Mouse (Mus musculus): ENCODE measurements around the gene Coro6.

Gene Coro6

DNA sequence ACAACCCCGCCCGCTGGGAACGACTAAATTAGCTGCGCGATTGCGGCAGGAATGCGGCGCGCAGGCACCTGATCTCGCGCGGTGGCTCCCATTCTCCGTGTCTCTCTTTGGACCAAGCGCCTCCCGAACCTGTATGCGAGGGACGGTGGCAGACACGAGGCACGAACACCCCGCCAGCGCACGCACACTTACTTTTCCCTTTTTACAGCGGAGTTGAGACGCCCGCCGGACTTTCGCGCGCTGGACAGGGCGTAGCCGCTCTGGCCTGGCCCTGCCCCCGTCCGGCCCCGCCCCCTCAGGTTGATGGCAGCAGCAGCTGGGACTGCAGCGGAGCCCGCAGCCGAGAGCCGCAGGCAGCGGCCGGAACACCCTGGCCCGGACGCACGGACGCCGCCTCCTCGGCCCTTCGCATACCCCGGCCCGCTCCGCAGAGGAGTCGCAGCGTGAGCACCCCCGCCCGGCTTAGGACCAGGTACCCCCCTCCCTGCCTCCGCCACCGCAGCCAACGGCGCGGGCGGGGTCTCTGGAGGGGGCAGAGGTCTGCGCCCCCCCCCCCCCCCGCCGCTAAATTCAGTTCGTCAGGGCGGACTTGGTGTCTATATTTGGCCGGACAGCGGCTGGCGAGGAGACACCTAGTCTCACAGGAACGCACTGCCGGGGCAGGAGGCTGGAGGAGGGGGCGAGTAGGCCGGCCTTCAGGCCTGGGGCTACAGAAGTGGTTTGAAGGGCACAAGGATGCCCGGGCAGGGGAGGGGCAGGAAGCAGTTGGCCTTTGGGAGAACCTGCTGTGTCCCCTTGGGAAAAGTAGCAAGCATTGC, at the start of gene Coro6:
Coro6 (plus strand) TSS at position 129 of the 818 bp plus-strand sequence.
- DNase-seq = peak; percentile 86 to 91

DNA sequence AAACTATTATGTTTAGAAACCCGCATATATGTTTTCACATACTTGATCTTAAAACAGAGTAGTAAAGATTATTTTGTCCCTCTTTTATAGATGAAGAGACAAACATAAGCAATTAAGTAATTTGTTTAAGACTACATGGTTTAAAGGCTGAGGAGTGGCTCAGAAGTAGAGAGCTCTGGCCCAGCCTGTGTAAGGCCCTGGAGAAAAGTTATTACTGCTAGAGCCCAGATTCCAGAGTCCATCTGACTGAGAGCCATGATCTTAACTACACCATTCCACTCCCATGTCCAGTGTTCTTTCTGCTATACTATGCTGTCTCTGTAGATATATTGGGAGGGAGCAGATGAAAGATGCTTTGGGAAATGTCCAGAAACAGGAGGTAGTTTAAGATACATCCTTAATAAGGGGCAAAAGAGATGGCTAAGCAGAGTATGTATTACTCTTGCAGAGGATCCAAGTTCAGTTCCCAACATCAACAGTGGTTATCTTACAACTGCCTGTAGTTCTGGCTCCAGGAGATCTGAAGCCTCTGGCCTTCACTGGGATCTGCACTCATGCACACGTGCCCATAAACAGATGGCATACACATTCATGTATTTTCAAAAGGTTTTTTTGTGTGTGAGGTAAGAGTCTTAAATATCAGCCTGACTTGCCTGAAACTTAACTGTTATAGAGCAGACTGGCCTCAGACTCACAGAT, 47.9 kb upstream of the Coro6 start:
- DNase-seq = no peak

DNA sequence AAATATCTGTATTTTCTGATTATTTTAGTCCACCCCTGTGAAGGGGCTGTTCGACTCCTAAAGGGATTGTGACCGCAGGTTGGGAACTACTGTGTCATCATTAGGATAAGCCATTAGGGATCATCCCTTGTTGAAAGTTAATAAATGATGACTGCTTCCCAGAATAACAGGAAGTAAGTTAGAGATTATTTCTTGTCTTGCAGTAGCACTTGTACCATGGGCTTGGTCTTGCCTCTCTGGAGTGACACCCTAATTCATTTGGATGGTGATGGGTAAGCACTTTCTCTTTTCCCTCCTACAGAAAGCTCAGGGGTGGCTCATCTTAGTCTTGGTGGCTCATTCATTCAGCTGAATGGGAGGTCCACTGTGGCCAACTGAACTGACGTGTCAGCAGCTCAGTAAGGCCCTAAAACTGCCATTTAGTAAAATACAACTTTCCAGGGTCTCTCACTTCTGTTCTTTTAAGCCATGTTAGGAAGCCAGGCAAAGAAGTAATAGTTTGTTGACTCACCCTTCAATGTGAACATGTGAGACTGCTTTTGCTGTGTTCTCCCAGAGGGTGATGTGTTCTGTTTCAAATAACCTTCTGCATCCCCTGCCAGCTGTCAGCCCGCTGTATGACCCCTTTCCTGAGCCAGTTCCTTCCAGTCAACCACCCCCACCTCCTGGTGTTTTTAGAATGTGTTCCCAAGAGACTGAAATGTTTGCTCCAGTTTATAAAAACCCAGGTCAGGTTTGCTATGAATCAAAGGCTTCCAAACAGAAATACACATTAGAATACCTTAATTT, 45.8 kb upstream of the Coro6 start:
- peak in 1 of 2 experiments; percentile 6 for DNase-seq

DNA sequence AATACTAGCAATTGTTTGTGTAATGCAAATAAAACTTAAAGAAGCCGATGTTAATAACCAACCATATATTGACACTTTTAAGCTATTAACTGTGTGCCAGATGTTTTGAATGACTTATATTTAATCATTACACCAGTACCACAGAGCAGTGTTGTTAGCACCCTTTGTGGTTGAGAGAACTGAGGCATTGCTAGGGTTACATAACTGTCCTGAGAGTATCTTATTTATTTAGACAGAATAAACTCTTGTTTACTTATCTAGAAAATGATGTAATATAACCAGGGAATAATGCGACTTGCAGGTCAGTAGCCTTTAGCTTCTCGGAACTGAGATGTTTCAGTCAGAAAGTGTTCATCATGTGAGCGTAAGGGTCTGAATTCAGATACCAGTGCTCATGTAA, 44.2 kb upstream of the Coro6 start:
- DNase-seq = no peak

DNA sequence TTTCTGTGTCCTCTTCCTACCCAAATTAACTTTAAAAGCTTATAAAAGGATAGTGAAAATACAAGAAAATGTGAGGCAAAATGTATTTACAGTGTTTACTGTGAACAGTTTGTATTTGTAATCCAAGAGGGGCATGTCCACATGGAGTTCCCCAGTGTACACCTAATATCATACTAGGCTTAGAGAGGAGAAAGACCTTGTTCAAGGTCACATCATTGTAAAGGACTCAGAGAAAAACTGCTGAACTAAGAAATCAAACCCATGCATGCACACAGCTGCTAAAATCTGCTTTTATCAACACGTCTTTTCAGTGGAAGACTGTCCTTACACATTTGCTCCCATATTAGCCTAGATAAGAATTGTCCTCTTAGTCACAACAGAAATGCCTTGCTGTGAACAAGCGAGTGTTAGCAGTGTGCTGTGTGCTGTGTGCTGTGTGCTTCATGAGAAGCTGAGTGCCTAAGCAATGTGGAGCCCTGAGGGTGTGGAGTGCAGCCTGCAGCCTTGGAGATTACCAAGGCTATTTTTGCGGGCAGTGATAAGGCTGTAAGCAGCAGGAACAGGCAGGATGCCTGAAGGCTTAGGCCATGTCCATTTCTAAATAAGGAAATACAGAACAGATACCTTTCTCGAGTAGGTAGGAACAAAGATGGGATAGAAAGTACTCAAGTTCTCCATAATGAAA, 38.9 kb upstream of the Coro6 start:
- DNase-seq = no peak

DNA sequence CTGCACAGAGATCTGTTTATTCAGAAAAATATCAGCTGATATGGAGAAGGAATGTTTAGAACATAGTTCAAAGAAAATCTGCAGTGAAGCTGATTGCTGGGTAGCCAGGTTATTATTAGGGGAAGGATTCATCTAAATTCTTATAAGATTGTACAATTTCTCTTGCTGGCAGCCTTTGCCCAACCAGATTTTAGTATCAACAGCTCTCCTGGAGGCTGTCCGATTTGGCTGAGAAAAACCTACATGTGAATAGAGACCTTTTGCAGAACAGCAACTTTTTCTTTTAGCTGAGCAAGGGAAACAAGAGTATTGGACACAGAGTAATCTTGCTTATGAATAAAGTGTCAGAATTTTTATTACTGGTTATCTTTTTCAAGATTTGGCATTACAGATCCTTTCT, 33.8 kb upstream of the Coro6 start:
- no peak for DNase-seq

DNA sequence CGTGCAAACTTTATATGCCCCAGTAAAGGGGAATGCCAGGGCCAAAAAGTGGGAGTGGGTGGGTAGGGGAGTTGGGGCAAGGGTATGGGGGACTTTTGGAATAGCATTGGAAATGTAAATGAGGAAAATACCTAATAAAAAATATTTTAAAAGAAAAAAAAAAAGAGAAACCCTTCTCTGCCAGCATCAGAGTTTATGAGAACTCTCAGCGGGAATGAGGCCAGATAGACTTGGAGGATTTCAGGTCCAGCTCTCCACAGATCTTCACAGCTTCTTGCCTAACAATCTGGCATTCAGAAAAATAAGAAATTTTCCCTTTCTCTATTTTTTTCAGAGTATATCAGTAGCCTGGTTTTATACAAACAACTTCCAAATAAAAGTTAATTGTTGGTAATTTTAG, 25.2 kb upstream of the Coro6 start:
- DNase-seq = no peak

DNA sequence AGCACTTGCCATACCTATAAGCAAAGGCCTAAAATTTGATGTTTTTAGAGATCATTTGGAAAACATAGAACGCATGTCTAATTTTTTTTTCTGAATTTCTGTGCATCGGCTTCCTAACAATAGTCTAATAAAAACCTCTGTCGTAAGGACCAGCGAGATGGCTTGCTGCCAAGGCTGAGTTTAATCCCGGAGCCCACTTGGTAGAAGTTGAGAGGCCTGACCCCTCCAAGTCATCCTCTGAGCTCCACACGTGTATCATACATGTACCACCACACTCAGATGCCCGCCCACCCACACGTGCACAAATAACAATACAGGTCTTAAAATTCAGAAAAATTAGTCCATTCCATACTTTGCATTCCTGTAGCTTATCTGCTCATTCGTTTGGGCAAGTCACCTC, 22.1 kb upstream of the Coro6 start:
- no peak for DNase-seq

DNA sequence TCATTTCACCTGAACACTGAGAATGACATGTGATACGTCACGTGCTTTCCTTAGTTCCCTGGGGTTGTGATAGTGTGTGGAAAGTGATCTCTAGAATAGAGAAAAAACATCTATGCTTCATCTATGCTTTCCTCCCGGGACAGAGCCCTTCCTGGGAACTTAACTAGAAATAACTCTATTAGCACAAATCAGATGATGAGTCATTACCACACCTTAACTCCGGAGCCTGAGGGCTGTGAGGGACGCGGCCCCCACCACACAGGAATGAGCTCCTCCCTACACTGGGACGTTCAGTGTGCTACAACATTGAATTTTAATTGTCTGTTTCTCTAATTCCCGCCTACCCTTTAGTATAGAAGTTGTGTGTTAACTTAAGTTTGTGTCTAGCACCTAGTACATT, 21.2 kb upstream of the Coro6 start:
- no peak for DNase-seq

DNA sequence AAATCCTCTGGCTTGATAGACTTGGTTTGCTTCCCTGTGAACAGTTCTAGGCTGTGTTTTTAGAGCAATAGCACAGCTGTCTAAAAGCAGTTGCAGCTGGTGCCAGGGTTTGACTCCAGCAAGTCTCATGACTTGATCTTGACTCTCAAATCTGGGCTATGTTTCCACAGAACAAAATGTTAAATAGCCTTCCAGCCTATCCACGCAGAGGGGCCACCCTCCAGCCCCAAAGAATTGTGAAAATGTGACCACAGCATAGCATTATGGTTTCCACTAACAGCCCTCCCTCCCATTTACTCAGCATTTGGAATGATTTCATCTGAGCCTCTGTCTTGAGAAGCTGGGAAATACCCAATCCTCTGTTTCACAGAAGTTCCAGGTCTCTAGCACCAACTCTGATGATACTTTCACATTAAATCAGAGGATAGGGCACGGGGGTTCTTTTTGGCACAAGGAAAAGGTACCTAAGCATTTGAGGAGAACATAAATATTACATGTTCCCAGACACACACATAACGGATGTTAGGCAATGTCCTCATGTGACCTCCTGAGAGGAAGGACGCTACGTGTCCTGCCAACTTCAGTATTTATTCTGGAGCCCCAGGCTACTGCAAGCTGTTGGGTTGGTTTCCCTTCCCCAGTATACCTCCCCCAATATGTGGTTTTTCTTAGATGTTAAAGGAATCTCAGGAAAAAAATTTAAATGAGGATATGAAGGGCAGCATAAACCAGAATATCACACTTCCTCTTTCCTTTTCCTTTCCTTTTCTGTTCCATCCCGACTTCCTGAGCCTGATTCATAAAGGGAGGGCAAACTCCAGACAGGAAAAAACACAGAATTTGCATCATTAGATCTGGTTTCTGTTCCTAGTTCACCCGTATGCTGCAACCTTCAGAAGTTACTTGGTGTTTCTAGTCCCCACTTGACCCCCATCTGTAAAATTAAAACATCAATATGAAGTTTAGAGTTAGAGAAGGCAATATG, 19.7 kb upstream of the Coro6 start:
- DNase-seq = peak; percentile 49 to 67

DNA sequence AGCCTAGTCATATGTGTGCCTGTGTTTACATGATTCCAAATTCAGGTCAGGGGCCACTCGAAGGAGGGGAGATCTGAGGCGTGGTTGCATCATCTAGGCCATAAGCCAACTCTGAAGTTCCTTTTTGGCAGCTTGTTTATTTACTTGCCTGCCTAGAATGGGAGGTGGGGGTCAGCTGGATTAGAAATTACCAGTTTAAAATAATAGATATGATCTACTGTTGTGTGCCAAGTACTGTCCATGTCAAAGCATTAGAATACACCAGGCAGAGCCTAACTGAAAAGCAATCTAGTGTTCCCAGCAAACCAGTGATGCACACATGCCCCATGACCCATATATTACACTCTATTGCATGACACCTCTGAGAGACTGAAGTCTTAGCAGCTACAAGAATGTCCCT, 17.3 kb upstream of the Coro6 start:
- no peak for DNase-seq

DNA sequence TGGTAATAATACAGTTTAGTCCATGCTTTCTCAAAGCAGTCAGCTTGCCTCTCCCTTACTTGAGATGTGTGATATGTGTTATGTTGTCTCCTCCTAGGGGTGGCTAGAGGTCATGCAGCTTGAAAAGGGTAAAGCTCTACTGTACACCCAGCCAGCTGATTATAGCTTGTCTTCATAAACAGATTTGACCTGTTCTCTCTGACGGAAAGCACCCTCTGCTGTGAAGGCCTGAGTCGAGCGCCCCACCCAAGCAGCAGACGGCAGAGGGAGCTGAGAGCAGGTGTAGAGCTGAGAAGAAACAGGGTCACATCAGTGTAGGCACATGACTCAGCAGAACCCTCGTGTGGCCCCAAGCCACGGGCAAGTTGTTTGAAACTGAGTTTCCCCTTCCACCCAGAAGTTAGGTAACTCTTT, 15.6 kb upstream of the Coro6 start:
- peak; percentile 52 to 62 for DNase-seq

DNA sequence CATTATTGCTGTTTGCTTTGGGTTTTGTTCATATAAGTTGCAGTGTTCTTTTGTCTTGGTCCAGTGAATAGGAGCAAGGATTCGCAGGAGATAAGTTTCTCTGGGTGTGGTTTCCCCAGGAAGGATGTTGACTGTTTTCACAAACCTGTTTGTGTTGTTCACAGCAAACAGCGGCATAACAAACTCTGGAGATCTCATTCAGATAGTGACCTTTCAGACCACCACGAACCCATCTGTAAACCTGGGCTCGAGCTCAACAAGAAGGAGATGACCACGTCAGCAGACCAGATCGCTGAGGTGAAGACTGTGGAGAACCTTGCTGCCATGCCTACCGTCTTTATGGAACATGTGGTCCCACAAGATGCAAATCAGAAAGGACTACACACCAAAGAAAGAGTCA, 13.0 kb upstream of the Coro6 start:
- DNase-seq = no peak

DNA sequence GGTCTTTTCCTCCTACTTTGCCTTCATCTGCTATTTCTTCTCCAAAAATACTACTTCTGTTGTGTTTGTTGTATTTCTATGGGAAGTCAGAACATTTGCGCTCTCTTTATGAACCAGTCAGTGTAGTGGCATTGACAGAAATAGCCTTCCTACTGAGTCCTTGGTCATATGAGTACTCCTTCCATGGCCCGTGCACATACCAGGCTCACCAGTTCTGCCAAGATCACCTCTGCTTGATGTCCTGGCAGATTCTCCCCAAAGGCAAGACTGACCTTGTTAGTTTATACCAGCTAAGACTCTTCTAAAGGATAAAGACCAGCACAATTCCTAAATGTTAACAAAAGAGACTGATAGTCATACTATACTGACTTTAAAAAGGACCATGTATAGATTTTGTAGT, 10.5 kb upstream of the Coro6 start:
- DNase-seq = no peak

DNA sequence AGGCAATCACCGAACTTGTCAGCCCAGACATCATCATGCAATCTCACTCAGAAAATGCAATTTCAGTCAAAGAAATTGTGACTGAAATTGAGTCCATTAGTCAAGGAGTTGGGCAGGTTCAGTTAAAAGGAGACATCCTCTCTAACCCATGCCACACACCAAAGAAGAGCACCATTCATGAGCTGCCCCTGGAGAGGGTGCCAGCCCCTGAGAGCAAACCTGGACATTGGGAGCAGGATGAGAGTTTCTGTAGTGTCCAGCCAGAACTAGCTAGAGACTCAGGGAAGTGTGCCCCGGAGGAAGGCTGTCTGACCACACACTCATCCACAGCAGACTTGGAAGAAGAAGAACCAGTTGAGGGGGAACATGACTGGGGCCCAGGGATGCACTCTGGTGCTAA, 8.8 kb upstream of the Coro6 start:
- DNase-seq = no peak

DNA sequence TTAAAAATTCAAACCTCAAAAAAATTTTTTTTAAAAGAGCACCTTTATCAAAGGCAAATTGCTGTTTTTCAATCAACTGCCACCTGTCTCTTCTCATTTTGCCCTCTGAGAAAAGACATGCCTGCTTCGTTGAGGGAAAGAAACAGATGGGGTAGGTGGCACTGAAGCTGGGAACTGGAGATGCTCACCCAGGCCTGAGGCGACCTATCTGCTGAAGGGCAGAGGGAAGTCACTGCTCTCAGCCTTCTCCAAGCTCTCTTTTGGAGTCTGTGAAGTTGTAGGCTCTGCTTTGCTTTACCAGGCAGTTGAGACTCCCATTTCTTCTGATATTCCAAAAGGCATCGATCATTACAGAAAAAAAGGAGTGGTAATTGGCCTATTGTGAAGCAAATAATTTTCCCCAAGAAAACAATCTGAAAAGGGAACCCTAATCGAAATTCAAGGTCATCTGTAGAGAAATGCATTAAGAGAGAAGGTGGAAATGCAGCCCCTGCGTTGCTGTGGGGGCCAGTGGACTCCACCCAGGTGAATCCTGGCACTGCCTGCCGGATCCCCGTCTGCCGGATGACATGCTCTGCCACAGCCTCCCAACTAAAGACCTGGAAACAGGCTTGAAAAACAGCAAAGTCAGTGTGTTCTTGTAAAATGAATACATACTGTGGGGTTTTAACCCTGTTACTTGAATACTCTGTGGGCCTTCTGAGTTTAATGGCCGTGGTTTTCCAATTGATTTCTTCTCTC, 6.3 kb upstream of the Coro6 start:
- peak in 1 of 2 experiments; percentile 1 for DNase-seq

DNA sequence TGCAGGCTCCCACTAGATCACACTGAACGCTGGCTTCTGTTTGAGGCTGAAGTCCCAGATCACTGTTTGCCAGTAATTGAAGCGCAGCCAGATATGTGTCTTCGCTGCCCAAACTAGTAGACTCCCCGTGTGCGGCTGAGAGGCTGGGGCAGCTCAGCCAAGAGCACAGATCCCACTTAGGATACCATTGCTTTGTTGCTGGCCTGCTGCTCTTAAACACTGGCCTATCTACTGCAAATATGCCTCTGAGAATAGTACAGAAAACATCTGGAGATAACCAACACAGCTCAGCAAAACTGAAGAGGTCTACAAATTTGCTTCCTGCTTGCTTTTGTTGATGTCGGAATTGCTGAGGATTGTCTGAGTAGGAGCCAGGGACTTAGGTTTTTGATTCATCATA, 5.3 kb upstream of the Coro6 start:
- DNase-seq = peak in 1 of 2 experiments; percentile 33

DNA sequence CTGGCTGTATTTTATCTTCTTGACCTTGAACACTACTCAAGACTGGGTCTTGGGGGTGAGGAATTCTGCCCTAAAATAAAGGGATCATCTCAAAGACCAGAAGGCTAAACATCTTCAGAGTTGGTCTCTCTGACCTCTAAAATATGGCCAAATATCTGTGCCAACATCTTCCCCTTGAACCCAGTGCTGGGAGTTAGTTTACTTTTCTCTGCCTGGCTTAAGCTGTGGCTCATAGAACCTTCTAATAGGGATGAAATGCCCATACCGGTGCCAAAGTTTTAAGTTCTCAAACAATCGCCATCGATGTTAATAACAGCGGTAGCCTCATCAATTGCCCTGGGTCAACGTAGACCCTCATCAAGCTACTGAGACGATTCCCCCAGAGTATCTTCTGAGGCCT, 355 bp upstream of the Coro6 start:
- DNase-seq = no peak

DNA sequence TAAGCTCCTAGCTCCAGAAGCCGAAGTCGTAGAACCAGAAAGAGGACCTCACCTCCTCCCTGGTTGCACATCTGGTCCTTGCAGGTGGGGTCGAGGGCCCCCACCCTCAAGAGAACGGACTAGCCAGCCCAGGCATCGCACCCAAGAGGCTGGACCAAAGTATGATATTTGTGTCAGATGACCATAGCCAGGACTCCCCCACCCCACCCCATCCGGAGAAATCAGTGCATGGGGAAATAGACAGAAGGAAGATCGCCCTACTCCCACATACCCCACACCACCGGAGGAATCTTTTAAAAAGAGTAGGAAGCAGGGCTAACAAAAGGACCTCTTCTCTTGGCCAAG, 862 bp downstream of the Coro6 start:
- no peak for DNase-seq

DNA sequence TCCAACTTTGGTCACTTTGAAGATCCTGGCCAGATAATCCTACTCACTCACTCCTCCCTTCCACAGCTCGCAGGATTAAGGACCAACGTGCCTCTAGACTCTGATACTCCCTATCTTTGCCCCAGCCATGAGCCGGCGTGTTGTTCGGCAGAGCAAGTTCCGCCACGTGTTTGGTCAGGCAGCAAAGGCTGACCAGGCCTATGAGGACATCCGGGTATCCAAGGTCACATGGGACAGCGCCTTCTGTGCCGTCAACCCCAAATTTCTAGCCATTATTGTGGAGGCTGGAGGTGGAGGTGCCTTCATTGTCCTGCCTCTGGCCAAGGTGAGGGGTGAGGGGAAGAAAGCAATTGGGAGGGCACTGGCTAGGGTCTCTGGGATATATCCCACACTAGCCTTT, 1.6 kb downstream of the Coro6 start:
- no peak for DNase-seq

DNA sequence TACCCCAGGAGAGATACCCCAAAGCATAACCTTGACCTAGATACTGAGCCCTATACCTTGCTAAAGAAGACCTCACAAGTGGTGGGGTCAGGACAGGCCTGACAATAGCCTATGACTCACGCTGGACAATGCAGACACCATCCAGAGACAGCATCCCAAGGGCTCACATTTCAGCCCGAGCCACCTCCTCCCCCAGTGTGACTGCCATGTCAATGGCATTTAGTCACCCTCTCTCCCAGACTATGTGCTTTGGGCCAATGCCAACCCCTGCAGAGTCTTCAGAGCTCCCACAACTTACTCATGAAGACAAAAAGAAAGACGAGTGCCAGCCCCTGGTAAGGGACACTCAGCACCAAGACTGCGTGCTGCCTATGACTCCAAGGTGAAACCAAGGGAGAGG, 2.5 kb downstream of the Coro6 start:
- no peak for DNase-seq

Data from kidney, postnatal 4 days (tissue).